Mouse (Mus musculus) lung, adult 2 months (tissue): ENCODE measurements around the gene Kcnip2.

ENCODE experiments used
- CTCF ChIP-seq: fragments of 200-500 bp; IDR thresholded peaks from 2 replicates; pipeline ENCODE4 v1.5.1; 2011; ENCODE audit warnings: mild to moderate bottlenecking, low read length, control low read depth; ENCODE audit not compliant: insufficient read depth
- POLR2A ChIP-seq: fragments of 200-500 bp; IDR thresholded peaks from 2 replicates; pipeline ENCODE4 v1.6.1; 2011; ENCODE audit warnings: low read depth, mild to moderate bottlenecking, control low read depth, low read length, borderline replicate concordance; ENCODE audit errors: extremely low read depth

DNA sequence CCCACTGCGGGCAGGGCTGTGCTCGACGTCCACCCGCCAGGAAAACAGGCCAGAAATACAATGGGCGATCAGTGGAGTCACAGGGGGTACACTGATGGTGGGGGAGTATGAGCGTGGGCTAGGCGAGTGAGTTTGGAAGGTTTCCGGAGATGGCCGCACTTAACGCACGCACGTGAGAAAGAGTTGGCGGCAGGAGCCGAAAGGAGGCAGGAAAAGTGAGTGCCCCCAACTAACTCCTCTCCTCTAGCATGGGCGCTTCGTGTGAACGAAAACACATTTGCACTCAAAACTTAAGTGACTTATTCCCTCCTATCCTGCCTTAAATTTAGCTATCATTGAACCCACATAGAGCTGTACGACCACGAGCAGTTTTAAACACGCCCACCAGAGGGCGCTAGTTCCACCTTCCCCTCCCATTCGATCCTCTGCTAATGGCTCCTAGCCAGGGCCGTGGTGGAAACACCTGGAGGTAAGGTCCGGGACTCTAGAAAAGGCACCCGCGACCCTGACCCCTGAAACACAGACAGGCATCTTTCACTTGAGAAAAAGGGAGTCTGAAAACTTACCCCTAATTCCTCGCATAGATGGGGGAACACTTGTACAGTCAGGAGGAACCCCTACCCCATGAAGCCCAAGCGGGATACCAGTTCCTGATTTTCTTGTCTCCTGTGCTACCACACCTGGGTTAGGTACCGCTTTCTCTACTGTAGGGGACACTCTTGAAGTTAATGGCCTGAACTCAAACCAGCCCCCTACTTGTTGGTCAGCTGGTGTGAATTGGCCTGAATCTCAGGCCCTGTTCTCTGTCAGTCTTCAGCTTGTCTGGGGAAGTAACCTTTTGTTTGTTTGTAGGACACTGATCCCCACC lies 69.5 kb downstream of the Kcnip2 start:
- TF ChIP-seq CTCF, result peak; percentile 90
- TF ChIP-seq POLR2A, result no peak
